ENCODE assay signal across 8 mouse cellular contexts in the genomic region with DNA sequence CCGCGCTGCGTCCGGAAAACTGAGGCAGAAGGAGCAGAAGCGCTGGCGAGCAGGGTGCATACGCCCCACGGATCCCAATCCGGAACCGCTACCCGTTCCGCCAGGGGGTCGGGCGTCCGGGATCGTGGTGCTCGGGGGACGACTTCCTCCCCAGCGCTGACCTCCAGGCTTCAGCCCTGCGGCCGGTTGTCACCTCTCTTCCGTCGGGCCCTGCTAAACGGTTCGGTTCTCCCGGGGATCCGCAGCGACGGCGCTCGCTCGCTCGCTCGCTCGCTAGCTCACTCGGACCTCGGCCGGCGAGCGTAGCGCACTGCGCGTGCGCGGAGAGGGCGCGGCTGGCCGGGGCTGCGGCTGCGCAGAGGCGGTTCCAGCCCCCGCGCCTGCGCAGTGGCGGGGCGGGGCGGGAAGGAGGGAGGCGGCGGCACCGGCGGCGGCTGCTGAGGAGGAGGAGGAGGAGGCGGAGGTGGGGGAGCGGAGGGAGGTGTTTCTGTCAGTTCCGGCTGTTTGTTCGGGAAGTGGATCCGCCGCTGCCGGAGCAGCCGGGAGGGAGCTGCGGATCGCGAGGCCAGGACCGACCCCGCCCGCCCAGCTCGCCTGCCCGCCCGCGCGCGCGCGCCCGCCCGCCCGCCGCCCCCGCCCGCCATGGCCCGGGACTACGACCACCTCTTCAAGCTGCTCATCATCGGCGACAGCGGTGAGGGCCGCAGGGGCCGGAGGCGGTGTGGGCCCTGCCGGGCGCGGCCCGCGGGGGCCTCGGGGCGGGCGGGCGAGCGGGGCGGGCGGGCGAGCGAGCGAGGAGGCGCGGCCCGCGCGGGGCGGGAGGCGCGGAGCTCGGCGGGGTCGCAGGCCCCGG. TPM values are rescaled to one million over a fixed set of nuclear protein-coding genes. Genes with fewer than 3 reads are reported as not detected.
DNase-seq lines count a peak whose midpoint lies in the region; ATAC-seq and TF ChIP-seq lines count a peak whose summit lies in the region.

A gene (plus strand): TSS at position 404 of the 853 bp plus-strand sequence.

- no peaks in the 10 kb centered on the region for H3K27me3 ChIP-seq in ES-Bruce4 (ENCODE audit: control insufficient read depth, insufficient read depth, low read length, poor library complexity, severe bottlenecking)
- H3K27me3 ChIP-seq in forebrain, embryonic 14.5 days (replicated peaks; ENCODE audit: control insufficient read depth, insufficient read depth, low read length): no peaks in the 10 kb centered on the region
- no peaks in the 10 kb centered on the region for H3K27me3 ChIP-seq in neural tube, embryonic 15.5 days (replicated peaks)

- peak within 1 kb of the TSS; percentile 95 for H3K9ac ChIP-seq in ES-Bruce4 (ENCODE audit: low read depth, poor library complexity, severe bottlenecking)
- H3K9ac ChIP-seq in forebrain, embryonic 14.5 days (ENCODE audit: low read length): peak within 1 kb of the TSS; percentile 88
- peak within 1 kb of the TSS; percentile 66 for H3K9ac ChIP-seq in neural tube, embryonic 15.5 days (replicated peaks)

- H3K36me3 ChIP-seq in ES-Bruce4 (ENCODE audit: control insufficient read depth, insufficient read depth, low read length, poor library complexity, severe bottlenecking): no peaks in the 10 kb centered on the region
- peaks cover 4% of the 10 kb centered on the region; the same call in 1 of the 2 replicates for H3K36me3 ChIP-seq in forebrain, embryonic 14.5 days (ENCODE audit: control insufficient read depth, insufficient read depth, low read length)
- H3K36me3 ChIP-seq in neural tube, embryonic 15.5 days: no peaks in the 10 kb centered on the region

- no peaks in the 10 kb centered on the region for H3K9me3 ChIP-seq in ES-Bruce4 (replicated peaks; ENCODE audit: control insufficient read depth, insufficient read depth, low read length, poor library complexity, severe bottlenecking)
- no peaks in the 10 kb centered on the region for H3K9me3 ChIP-seq in forebrain, embryonic 14.5 days (replicated peaks; ENCODE audit: control insufficient read depth, low read length)
- H3K9me3 ChIP-seq in neural tube, embryonic 15.5 days (replicated peaks): no peaks in the 10 kb centered on the region

- TF ChIP-seq EP300 in ES-Bruce4 (IDR thresholded peaks at IDR 0.05; ENCODE audit: insufficient read depth, low read depth, low read length): no peak

- no peak for TF ChIP-seq POLR2A in ES-Bruce4 (IDR thresholded peaks at IDR 0.05; ENCODE audit: insufficient read depth, low read length)

- peak within 1 kb of the TSS; percentile 13; the same call in 1 of the 2 replicates for H3K27ac ChIP-seq in ES-Bruce4 (ENCODE audit: insufficient read depth, low read length)
- peak within 1 kb of the TSS; percentile 88 for H3K27ac ChIP-seq in forebrain, embryonic 14.5 days (ENCODE audit: low read depth, low read length)
- H3K27ac ChIP-seq in neural tube, embryonic 15.5 days (replicated peaks): peak within 1 kb of the TSS; percentile 92

- peak within 1 kb of the TSS; percentile 82 for H3K4me2 ChIP-seq in forebrain, embryonic 14.5 days (ENCODE audit: low read length)
- peak within 1 kb of the TSS; percentile 83 for H3K4me2 ChIP-seq in neural tube, embryonic 15.5 days

- under 1% methylated on average over 57 of the region's 125 CpGs for WGBS in forebrain, embryonic 14.5 days
- WGBS in neural tube, embryonic 15.5 days: under 1% methylated on average over 73 of the region's 125 CpGs

- intact Hi-C loops in heart, postnatal 14 days (cut with DNase I): loop anchor here (5.0 kb wide), 1 partner anchor 284 kb away; a partner anchor contains a TSS

- no peak for TF ChIP-seq CTCF in ES-Bruce4 (IDR thresholded peaks at IDR 0.05; ENCODE audit: low read depth, low read length)

- peak within 1 kb of the TSS; percentile 98 for H3K4me3 ChIP-seq in ES-Bruce4 (ENCODE audit: low read depth, low read length)
- H3K4me3 ChIP-seq in forebrain, embryonic 14.5 days (ENCODE audit: low read depth, low read length): peak within 1 kb of the TSS; percentile 77
- peak within 1 kb of the TSS; percentile 61 for H3K4me3 ChIP-seq in neural tube, embryonic 15.5 days (replicated peaks)

- no peaks in the 10 kb centered on the region for H3K4me1 ChIP-seq in ES-Bruce4 (ENCODE audit: control insufficient read depth, insufficient read depth, low read length)
- peaks cover 18% of the 10 kb centered on the region for H3K4me1 ChIP-seq in forebrain, embryonic 14.5 days (ENCODE audit: control insufficient read depth, insufficient read depth, low read length)
- peaks cover 48% of the 10 kb centered on the region for H3K4me1 ChIP-seq in neural tube, embryonic 15.5 days

- peak; percentile 77 for ATAC-seq in cerebellum, adult (ENCODE audit: insufficient number of reproducible peaks, low FRiP score, low TSS enrichment)
- ATAC-seq in forebrain, embryonic 14.5 days: peak; percentile 85
- ATAC-seq in neural tube, embryonic 15.5 days (ENCODE audit: low FRiP score): peak; percentile 90

- peak; percentile 95 for DNase-seq in forebrain, embryonic 14.5 days (ENCODE audit: low spot score)
- DNase-seq in heart, postnatal 14 days: peak; percentile 98 to 99
- DNase-seq in layer of hippocampus, adult 11-12 months (ENCODE audit: low spot score): peak; percentile 91
- DNase-seq in lung, adult 18-20 months: peak; percentile 96
- peak; percentile 92 for DNase-seq in testis, postnatal 14 days (ENCODE audit: low spot score)

RNA-seq across cellular contexts. Expression of the gene that starts here (rescaled TPM):
- 58.9 and 62.4 TPM in 2 replicates for polyA plus RNA-seq in ES-Bruce4 (2011; ENCODE audit: insufficient read depth, insufficient read length, low read depth, missing spikeins)
- polyA plus RNA-seq in forebrain, embryonic 14.5 days (2014; fragmentation: Nextera tagmentation; extraction: Ambion mirVana): 17.7 and 18.7 TPM in 2 replicates
- total RNA-seq in heart, postnatal 14 days (2021): 10 to 100 TPM; 41.5 to 41.8 TPM
- polyA plus RNA-seq in neural tube, embryonic 15.5 days (2015; fragmentation: Nextera tagmentation; extraction: Ambion mirVana): 20.8 and 21.1 TPM in 2 replicates

Comparison
In these comparisons a context has a peak if more than half of its experiments do, and no peak if none do; other contexts are left out.
1. Peak in every context shown above with its lines: DNase-seq, ATAC-seq, H3K4me3 ChIP-seq and H3K27ac ChIP-seq.
2. H3K27ac ChIP-seq: peak in every context shown above with its lines; median percentile 92 in neural tube, embryonic 15.5 days; 88 in forebrain, embryonic 14.5 days; 13 in ES-Bruce4.